Mouse (Mus musculus): ENCODE results near the gene Golm1.
"Not testable (repeated sequence)": the region's sequence is repeated elsewhere in the genome, so short reads cannot be mapped to it uniquely, and the experiment has no call there.

DNA sequence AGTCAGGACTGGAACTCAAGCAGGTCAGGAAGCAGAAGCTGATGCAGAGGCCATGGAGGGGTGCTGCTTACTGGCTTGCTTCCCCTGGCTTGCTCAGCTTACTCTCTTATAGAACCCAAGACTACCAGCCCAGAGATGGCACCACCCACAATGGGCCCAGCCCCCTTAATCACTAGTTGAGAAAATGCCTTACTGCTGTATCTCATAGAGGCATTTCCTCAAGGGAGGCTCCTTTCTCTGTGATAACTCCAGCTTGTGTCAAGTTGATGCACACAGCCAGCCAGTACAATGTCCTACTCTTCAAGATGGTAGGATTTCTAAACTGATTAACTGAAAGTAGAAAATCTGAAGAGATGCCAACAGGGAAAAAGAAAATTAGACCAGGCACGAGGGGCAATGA lies 46.5 kb upstream of the Golm1 start:
- not testable (repeated sequence) for TF ChIP-seq EP300 (optimal IDR thresholded peaks at IDR 0.05); CTCF (IDR thresholded peaks at IDR 0.05; ENCODE audit: low read depth)
